Mouse (Mus musculus): ENCODE measurements around the gene Cks1b.

Gene Cks1b

GRCm38 (mm10) chr3:89381233-89381632 lies 37.0 kb downstream of the Cks1b start:
- DNase-seq = no peak

- no peak for DNase-seq
Measured at GRCm38 (mm10) chr3:89380711-89381110, 37.5 kb downstream of the Cks1b start.

- DNase-seq = no peak
Measured at GRCm38 (mm10) chr3:89380291-89380690, 37.9 kb downstream of the Cks1b start.

GRCm38 (mm10) chr3:89379388-89380131 lies 38.6 kb downstream of the Cks1b start:
- DNase-seq = peak in 1 of 2 experiments; percentile 49

- peak; percentile 53 to 69 for DNase-seq
Measured at GRCm38 (mm10) chr3:89378394-89379067, 39.7 kb downstream of the Cks1b start.

GRCm38 (mm10) chr3:89377831-89378230 lies 40.4 kb downstream of the Cks1b start:
- DNase-seq = no peak

GRCm38 (mm10) chr3:89373581-89374231 lies 44.5 kb downstream of the Cks1b start:
- no peak for DNase-seq

GRCm38 (mm10) chr3:89367338-89367737 lies 50.8 kb downstream of the Cks1b start:
- DNase-seq = no peak

- no peak for DNase-seq
Measured at GRCm38 (mm10) chr3:89365486-89366414, 52.4 kb downstream of the Cks1b start.
